Mouse (Mus musculus): ENCODE measurements around the gene Defb48. TPM values are rescaled to one million over a fixed set of nuclear protein-coding genes. Genes with fewer than 3 reads are reported as not detected.

Defb48 gene
- total RNA-seq (2023) = not detected

DNA sequence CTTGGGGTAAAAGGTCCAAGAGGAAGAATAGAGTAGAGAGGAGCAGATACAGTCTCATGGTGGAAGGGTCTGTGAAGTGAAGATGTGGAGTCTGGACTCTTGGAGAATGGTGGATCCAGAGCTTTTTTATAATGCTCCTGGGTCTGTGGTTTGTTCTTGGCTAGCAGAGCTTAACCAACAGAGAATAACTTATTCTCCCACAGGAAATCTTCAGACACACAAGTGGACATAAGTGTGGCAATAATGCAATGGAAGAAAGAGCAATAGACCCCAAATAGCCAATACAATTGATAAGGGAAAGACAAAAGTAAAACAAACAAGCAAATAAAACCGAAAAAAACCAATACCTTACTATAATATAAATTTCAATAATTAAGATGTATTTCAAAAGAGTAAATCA, at the start of gene Defb48:
TSS of gene Defb48 (minus strand) at position 101 of the 400 bp plus-strand sequence.

DNA sequence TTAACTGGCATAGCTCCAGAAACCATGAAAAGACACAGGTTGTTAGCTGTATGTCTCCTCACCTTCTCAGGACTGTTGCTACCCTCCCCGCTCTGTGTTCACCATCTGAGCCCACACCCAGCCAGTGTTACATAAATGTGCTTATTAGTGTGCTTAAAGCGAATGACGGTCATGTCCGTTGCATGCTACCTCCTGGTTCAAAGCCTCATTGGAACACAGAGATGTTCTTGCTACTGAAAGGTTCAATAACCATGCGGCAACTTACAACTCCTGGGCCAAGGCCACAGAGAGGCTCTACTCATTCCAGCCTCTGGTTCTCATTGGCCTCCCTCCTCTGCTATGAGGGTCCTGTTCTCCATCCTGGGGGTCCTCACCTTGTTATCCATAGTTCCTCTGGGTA, 27.2 kb upstream of the Defb48 start, which contains the start of gene Defb43:
TSS of gene Defb43 (plus strand) at position 301 of the 400 bp plus-strand sequence.

DNA sequence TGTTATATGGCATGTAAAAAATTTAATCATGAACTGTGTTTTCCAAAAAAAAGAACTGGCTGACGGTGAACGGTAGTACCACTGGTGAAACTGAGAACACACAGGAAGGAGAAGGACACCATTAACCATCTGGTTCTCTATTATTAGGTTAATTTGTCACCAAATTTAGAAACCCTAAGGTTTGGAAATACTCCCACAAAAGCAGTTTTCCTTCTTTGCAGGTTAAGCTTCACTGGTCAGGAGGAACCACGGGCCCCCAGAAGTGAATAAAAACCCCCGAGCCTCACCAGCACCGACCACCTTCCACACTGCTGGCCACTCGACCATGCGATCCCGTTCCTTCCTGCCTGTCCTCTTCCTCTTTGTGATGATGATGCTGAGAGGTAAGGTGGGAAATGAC, 13.5 kb upstream of the Defb48 start, which contains the start of gene Defb47:
TSS of gene Defb47 (plus strand) at position 301 of the 400 bp plus-strand sequence.

Other genes with a start within 250 kb of the Defb48 start
- gene Ints6, start 223.3 kb downstream of the Defb48 start, total RNA-seq (2023) = 10 to 100 TPM; 77.2 to 97.0 TPM
- 10 to 100 TPM; 36.8 to 39.4 TPM for gene Wdfy2, start 146.8 kb downstream of the Defb48 start, total RNA-seq (2023)
- gene Defb47, start 13.6 kb upstream of the Defb48 start, total RNA-seq (2023) = not detected
- not detected for gene Defb43, start 27.3 kb upstream of the Defb48 start, total RNA-seq (2023)
- gene Defb42, start 62.5 kb upstream of the Defb48 start, total RNA-seq (2023) = not detected
- not detected for gene Defb30, start 65.5 kb upstream of the Defb48 start, total RNA-seq (2023)